Mouse (Mus musculus): ENCODE measurements at regions not wholly inside any gene's neighbourhood (a gene's known extent, or its start where the extent isn't known, plus 50 kb on each side); places are given as distances from the start of the nearest gene placed in this dataset.

DNA sequence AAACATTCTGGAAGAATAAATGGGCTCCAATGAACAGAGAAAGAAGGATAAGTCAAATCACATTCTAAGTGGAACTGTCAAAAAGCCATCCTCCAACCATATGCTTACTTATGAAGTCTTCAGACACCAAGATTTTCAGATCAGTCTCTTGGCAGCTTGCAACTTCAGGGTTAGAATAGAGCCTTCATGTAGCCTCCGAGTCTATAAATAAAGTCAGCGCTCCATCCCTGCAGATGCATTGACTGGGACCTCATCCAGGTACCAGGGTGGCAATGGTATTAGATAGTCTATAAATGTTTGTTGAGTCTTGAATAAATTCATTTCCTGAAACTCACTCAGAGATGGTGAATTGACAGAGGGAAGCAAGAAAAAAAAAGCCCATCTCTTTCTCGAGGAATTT lies 107.2 kb upstream of the Eepd1 start:
- no peak for DNase-seq (ENCODE audit: extremely low spot score in 1 of 2, low spot score in 1 of 2)

GRCm38 (mm10) chr9:25376209-25376608 lies 105.1 kb upstream of the Eepd1 start:
- no peak for DNase-seq (ENCODE audit: extremely low spot score in 1 of 2, low spot score in 1 of 2)

DNA sequence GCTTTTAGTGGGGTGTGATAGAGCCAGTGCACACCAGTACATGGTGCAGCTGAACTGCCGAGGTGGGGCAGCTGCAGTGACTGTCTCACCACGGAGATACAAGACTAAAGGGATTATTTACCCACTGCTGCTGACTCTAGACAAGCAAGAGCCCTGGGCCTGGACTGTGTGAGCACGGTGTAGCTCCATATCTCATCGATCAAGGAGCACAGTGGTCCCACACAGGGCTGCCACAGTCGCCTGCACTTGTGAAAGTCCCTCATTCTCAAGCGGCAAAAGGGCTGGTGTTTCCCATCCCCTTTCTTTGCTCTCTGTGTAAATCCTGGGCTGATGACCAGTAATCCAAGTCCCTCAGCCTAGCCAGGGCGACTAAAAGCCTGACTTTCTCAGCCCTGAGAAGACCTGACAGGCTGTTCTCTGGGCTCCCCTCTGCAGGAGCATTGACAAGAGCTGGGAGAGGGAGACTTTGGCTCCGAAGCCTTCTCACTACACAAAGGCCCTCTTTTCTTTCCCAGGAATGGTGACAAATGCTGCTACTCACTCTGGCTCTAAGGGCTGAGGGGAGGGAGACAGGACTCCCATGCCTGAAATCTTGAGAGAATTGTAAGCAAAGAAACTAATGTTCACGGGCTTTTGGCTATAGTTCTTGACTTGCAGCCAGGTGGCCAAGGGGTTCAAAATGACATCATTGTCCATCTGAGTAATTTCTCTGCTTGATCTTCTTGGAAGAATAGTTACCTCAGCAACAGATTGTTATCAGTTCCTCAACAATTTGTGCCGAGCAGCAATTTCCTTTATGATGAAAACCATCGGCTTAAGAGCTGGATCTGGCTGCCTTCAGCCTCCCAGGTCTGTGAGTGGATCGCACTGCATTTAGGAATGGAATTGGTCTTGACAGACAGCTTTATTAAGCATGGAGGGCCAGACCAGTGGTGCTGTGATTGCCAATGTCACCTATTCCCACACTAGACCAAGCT lies 103.3 kb upstream of the Eepd1 start:
- DNase-seq (ENCODE audit: extremely low spot score in 1 of 2, low spot score in 1 of 2), result peak in 1 of 2 experiments; percentile 6

DNA sequence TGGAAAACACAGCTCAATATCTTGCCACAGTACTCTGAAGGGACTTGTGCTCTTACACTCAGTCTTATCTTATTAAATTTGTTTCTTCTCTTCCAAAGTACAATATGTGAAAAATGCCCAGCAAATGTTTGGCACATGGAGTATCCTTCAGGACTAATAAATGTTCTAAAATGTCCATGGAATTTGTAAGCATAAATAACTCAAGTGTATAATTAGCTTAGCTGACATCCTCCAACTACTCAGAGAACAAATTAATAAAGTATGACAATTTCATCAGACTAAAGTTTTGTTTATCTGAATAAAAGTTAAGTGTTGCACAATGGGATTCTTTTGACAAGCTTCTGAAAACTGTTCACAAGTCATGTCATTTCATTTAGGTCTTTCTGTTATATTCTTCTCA lies 96.0 kb upstream of the Eepd1 start:
- DNase-seq (ENCODE audit: extremely low spot score in 1 of 2, low spot score in 1 of 2), result no peak

GRCm38 (mm10) chr9:25387876-25388650 lies 93.3 kb upstream of the Eepd1 start:
- DNase-seq (ENCODE audit: extremely low spot score in 1 of 2, low spot score in 1 of 2), result no peak

GRCm38 (mm10) chr9:25389351-25389750 lies 92.0 kb upstream of the Eepd1 start:
- no peak for DNase-seq (ENCODE audit: extremely low spot score in 1 of 2, low spot score in 1 of 2)

- DNase-seq (ENCODE audit: extremely low spot score in 1 of 2, low spot score in 1 of 2), result no peak
Measured at GRCm38 (mm10) chr9:25400647-25401335, 80.6 kb upstream of the Eepd1 start.

- no peak for DNase-seq (ENCODE audit: extremely low spot score in 1 of 2, low spot score in 1 of 2)
Measured at GRCm38 (mm10) chr9:25405848-25406247, 75.5 kb upstream of the Eepd1 start.

DNA sequence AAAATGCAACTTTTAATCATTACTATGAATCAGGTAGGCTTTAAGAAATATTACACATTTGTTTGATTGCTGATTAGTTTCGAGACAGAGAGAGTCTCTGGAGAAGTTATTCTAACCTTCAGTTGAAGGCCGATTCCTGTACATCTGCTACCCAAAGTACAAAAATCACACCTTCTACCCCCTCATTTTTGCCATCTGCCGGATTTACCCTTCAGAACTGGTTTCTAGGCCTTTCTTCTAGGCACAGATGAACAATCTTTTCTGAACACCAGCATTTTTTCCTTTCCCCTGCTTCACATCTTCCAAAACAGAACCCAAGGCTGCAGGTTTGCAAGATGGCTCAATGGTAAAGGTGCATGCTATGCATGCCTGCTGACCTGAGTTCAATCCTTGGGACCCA lies 72.8 kb upstream of the Eepd1 start:
- DNase-seq (ENCODE audit: extremely low spot score in 1 of 2, low spot score in 1 of 2), result no peak

DNA sequence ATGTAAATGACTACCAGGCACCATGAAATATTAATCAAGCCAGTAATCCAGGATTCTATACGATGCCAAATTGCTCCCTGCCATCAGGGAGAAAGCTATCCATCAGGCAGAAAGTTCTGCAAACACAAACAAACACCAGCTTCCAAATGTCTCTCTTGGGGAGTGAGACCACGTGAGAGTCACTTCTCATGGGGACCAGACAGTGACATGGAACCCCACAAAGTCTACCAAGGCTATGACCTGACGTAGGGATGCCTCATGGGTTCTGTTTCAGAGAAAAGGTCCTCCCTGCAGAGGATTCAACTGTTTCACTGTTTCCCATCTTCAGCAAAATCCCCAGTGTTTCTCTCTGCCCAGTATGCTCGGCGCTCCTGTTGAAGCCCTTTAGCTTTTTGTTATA lies 71.6 kb upstream of the Eepd1 start:
- no peak for DNase-seq (ENCODE audit: extremely low spot score in 1 of 2, low spot score in 1 of 2)

- no peak for DNase-seq (ENCODE audit: extremely low spot score in 1 of 2, low spot score in 1 of 2)
Measured at GRCm38 (mm10) chr9:25413873-25414272, 67.5 kb upstream of the Eepd1 start.

DNA sequence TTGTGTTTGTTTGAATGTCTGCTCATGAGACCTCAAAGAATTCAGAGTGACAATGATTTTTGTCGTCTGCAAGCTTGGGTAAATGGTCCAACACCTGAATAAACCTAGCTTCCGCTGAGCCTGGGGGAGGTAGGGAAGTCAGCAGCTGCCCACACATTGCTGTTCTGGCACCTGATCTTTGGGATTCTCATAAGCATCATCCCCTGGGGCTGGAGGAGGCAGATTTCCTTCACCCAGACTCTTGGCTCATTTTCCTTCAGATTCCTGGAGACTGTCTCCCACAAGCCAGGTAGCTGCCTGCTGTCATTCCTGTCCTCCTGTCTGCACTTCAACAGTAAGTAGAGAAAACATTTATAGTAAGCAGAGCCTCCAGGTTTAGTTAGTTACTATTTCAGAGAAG lies 67.0 kb upstream of the Eepd1 start:
- no peak for DNase-seq (ENCODE audit: extremely low spot score in 1 of 2, low spot score in 1 of 2)

DNA sequence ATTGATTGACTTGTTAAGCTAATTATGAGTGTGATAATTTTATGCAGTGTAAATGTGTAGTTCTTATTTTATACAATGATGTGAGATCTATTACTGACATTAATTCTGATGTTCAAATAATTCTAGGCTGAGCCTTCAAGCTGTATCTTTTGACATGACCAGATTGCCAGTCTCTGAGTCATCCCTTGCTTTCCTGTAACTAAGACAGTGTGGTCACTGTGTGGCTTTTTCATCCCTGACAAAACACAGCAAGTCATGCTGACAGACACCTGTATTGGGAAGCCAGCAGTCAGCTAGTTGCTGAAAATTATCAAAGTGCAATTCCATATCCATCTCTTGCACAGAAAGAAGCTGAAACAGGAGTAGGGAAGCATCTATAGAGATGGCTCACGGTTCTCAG lies 54.4 kb upstream of the Eepd1 start:
- no peak for DNase-seq (ENCODE audit: extremely low spot score in 1 of 2, low spot score in 1 of 2)

DNA sequence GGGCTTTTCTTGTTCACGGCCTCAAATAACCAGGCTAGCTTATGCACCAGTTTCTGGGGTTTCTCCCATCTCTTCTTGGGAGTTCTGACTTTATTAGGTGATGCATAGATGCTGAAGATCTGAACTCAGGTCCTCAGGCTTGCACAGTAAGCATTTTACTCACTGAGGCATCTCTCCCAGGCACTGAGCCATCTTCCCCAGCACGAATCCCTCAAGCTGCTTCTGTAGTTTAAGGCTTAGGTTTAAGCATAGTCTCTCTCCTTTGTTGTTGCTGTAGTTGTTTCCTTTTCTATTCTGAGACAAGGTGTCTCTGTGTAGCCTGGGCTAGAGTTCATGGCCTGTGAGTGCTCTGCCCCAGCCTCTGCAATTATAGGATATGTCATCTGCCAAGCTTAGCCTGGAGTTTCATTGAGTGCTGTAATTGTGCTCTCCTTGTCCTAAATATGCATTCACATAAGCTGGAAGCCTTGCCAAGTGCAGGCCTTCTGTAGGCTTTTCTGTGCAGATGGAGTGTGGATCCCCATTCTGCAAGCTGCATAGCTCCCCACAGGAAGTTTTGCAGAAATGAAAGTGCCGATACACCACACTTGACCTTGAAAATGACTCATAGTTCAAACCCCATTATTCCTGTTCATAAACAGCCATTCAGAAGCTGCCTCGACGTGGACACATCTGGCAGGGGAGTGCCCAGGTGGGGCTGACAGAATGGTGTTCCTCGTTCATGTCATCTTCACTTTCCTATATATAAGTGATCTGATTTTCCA lies 51.7 kb upstream of the Eepd1 start:
- DNase-seq (ENCODE audit: extremely low spot score in 1 of 2, low spot score in 1 of 2), result peak in 1 of 2 experiments; percentile 27

All from layer of hippocampus, postnatal 25 days (tissue).